Mouse (Mus musculus) embryo, embryonic 11.5 days (tissue): ENCODE data around the gene Fga.

Experiments
- DNase-seq: peaks from one replicate; pipeline ENCODE4 v3.0.0-alpha.2; 2012; ENCODE audit warnings: low read depth, low spot score

Fga gene

GRCm38 (mm10) chr3:83027546-83028251 lies 1.8 kb downstream of the Fga start:
- no peak for DNase-seq

DNA sequence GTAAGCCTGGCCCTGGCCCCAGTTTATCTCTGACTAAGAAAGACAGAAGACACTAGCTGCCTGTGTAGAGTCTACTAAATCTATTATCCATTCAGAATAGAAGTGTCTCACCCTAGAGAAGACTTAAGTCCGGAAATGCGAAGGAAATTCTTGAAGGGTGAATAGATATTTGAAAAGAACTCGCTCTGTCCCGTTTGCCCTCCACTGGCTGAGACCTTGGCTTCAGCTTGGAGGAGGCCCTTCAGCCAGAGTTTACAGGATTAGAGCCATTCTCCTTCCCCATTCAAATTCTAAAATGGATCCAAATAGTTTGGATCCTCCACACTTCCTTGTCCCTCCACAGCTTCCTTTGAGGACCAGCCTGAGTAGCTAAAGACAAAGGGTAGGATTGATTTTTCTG lies 4.5 kb downstream of the Fga start:
- no peak for DNase-seq

- DNase-seq: no peak
Measured at GRCm38 (mm10) chr3:83032746-83033308, 7.0 kb downstream of the Fga start.

- no peak for DNase-seq
Measured at GRCm38 (mm10) chr3:83033801-83034200, 7.9 kb downstream of the Fga start.

GRCm38 (mm10) chr3:83038865-83039264 lies 13.0 kb downstream of the Fga start:
- no peak for DNase-seq

DNA sequence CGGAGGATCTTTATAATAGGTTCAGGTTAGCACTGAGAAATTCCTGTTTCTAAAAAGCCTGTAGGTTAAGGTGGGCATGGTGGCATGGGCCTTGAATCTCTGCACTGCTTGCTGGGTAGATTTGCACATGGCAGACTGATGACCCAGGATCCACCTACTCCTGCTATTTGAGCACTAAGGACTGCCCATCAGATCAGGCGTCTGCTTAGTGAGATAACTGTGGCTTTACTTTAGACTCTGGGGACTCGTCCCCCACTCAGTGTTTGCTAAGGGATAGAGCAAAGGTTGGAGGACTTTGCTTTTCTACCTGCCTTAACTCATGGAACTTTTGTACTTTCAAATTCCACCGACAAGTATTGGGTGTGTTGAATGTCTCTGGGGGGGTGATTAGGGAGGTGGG lies 13.8 kb downstream of the Fga start:
- DNase-seq: no peak

- no peak for DNase-seq
Measured at GRCm38 (mm10) chr3:83042451-83042850, 16.6 kb downstream of the Fga start.

- DNase-seq: no peak
Measured at GRCm38 (mm10) chr3:83046649-83047048, 20.8 kb downstream of the Fga start.

DNA sequence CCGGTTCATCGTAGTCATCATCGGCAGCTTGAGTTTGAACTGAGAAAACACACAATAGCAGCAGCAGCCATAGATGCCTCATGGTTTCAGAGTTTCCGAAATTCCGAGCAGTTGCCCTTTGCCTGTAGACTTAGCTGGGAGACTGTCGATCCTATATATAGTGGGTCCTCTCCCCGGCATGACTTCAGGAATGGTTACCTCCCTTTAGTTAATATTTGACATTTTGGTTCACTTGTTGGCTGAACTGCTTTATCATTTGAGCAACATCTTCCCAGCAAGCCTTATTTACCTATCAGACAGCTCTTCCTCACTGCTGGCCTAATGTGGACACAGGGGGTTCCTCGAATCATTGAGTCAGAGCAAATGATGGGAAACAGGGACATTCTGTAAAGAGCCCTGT lies 23.8 kb downstream of the Fga start, which contains the start of gene Fgb:
Gene Fgb, minus strand, starts transcription at position 184 of the 400 bp plus-strand sequence.
- no peak for DNase-seq

GRCm38 (mm10) chr3:83050661-83051060 lies 24.8 kb downstream of the Fga start:
- DNase-seq: no peak

GRCm38 (mm10) chr3:83052102-83052501 lies 26.2 kb downstream of the Fga start:
- no peak for DNase-seq

DNA sequence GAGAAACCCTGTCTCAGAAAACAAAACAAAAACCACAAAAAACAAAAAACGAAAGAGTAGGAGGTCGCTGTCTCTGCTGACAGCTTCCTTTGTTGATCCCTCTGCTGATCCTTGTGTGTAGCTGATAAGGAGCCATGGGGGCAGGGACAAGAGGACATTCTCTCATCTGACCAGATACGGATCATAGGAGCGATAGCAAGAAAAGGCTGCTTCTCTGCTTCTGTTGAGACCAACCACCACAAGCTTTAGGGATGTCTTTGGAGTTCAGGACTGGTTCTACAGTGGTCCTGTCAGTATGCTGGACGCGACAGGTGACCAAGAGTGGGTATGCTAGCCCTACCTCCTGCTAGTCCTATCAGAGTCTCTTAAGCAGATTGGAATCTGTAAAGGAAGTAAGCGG lies 27.2 kb downstream of the Fga start:
- DNase-seq: no peak

- peak; percentile 17 for DNase-seq
Measured at GRCm38 (mm10) chr3:83053758-83054157, 27.9 kb downstream of the Fga start.

DNA sequence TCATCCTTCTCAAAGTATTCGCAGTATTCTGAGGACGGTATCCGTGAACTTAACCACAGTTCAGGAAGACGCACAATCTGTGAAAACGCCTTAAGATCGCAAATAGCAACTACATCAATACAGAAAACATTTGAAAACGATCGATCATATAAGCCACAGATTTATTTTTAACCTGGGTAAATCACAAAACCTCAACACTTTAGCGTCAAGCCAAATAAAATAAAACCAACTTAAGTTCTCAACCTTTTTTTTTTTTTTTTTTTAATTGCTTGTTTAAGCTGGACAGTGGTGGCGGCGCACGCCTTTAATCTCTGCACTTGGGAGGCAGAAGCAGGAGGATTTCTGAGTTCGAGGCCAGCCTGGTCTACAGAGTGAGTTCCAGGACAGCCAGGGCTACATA lies 28.9 kb downstream of the Fga start:
- DNase-seq: no peak

DNA sequence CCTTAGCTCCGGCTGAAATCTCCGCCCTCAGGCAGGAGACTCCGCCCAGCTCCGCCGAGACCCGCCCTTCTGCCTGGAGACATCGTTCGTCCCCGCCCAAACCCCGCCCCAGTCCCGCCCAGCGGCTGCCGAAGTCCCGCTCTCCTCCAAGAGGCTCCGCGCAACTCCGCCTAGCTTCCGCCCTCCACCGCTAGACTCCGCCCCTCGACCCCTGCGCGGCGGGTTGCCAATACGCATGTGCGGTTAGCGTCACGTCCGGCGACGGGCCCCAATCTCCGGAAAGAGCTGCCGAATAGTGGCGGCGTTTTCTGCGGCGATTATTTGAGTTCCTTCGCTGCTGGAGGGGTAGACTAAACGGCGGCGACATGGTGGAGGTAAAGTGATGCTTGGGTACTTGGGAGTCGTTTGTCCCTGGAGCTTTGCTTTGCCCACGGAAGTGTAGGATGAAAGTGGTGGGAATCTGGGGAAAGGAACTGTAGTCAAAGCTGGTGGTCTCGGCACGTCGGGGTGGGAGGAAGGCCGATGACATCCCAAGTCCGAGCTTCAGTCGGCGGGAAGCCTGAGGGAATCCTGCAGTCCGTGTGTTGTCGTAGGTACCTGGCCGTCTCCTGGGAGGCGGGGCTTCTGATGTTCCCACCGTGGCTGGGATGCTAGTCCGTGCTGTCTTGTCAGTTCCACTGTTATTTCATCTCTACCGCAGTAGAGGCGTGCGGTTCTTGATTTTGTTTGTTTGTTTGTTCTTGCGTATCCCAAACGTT lies 29.6 kb downstream of the Fga start, which contains the start of gene Plrg1:
Gene Plrg1, plus strand, starts transcription at position 242 of the 758 bp plus-strand sequence.
- peak; percentile 97 for DNase-seq

GRCm38 (mm10) chr3:83057046-83057445 lies 31.2 kb downstream of the Fga start:
- DNase-seq: no peak

DNA sequence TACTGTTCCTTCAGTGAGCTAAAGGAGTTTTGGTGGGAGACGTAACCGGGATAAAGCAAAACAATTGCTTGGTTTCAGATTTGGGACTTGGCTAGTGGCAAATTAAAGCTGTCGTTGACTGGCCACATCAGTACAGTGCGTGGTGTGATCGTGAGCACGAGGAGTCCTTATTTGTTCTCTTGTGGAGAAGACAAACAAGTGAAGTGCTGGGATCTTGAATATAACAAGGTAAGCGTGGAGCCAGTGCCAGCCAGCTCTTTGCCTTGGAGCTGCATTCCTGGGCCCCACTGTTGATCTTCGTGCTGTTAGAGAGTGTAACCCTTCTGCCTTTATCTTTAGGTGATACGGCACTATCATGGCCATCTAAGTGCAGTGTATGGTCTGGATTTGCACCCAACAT lies 42.0 kb downstream of the Fga start:
- DNase-seq: no peak

DNA sequence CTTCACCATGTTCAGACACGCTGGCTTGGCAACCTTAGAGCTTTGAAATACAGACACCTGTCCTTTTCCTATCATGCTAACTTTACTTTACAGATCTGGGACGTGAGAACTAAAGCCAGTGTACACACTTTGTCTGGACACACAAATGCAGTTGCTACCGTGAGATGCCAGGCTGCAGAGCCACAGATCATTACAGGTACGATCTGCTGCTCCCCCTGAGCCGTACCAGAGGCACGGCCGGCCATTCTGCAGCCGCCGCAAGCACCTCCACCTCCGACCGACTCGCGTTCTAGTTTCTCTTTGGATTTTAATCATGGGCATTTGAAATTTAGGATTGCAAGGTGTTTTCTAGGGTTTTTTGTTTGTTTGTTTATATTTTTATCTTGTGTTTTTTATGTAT lies 43.0 kb downstream of the Fga start:
- DNase-seq: no peak

- no peak for DNase-seq
Measured at GRCm38 (mm10) chr3:83070231-83070630, 44.4 kb downstream of the Fga start.

DNA sequence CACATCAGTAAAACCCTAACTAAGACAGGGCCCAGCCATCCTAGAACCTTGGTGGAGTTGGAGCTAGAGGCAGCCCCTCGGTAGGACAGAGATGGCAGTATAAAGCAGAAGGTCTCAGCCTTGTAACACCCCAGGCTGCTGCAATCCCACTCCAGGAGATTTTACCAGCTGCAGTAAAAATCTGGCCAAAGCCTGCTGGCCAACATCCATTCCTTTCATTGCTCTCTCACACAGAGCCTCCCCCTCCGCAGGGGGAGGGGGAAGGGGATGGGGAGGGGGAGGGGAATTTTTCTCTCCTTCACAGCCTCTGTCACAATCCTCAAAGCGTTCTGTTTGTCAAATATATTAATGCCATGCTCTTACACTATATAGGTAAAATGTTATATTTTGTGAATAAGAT lies 50.7 kb downstream of the Fga start:
- no peak for DNase-seq

GRCm38 (mm10) chr3:83080567-83081055 lies 54.7 kb downstream of the Fga start:
- peak; percentile 54 for DNase-seq
